Mouse (Mus musculus) 3T3-L1 (cell line): ENCODE data around the gene Hibadh.
"Not testable (repeated sequence)": the region's sequence is repeated elsewhere in the genome, so short reads cannot be mapped to it uniquely, and the experiment has no call there.

Experiments used
- DNase-seq: peaks from one replicate; pipeline ENCODE4 v3.0.0-alpha.2; 2015; ENCODE audit warnings: low read depth, low spot score

Hibadh gene

GRCm38 (mm10) chr6:52640224-52640712 is at the start of gene Hibadh:
Gene Hibadh, minus strand, starts transcription at chr6:52640389.
- peak; percentile 97 for DNase-seq

GRCm38 (mm10) chr6:52686901-52687500 is 46.8 kb upstream of the Hibadh start:
- no peak for DNase-seq

GRCm38 (mm10) chr6:52682607-52683006 is 42.4 kb upstream of the Hibadh start:
- no peak for DNase-seq

- DNase-seq, result no peak
Measured at GRCm38 (mm10) chr6:52681847-52682485, 41.8 kb upstream of the Hibadh start.

GRCm38 (mm10) chr6:52680458-52681032 is 40.4 kb upstream of the Hibadh start:
- no peak for DNase-seq

GRCm38 (mm10) chr6:52679565-52679964 is 39.4 kb upstream of the Hibadh start:
- DNase-seq, result no peak

GRCm38 (mm10) chr6:52677534-52677933 is 37.3 kb upstream of the Hibadh start:
- not testable (repeated sequence) for DNase-seq

- peak; percentile 47 for DNase-seq
Measured at GRCm38 (mm10) chr6:52675222-52675921, 35.2 kb upstream of the Hibadh start.

GRCm38 (mm10) chr6:52674541-52674940 is 34.4 kb upstream of the Hibadh start:
- DNase-seq, result no peak

- DNase-seq, result no peak
Measured at GRCm38 (mm10) chr6:52673706-52674105, 33.5 kb upstream of the Hibadh start.

- DNase-seq, result no peak
Measured at GRCm38 (mm10) chr6:52672539-52672938, 32.4 kb upstream of the Hibadh start.

GRCm38 (mm10) chr6:52671791-52672190 is 31.6 kb upstream of the Hibadh start:
- DNase-seq, result no peak

GRCm38 (mm10) chr6:52669878-52670277 is 29.7 kb upstream of the Hibadh start:
- not testable (repeated sequence) for DNase-seq

- DNase-seq, result no peak
Measured at GRCm38 (mm10) chr6:52667641-52668040, 27.5 kb upstream of the Hibadh start.

GRCm38 (mm10) chr6:52663021-52663420 is 22.8 kb upstream of the Hibadh start:
- no peak for DNase-seq

GRCm38 (mm10) chr6:52655266-52655665 is 15.1 kb upstream of the Hibadh start:
- DNase-seq, result no peak

GRCm38 (mm10) chr6:52648806-52649205 is 8.6 kb upstream of the Hibadh start:
- no peak for DNase-seq

- no peak for DNase-seq
Measured at GRCm38 (mm10) chr6:52648031-52648430, 7.8 kb upstream of the Hibadh start.

GRCm38 (mm10) chr6:52645926-52646325 is 5.7 kb upstream of the Hibadh start:
- DNase-seq, result no peak

GRCm38 (mm10) chr6:52642152-52642551 is 2.0 kb upstream of the Hibadh start:
- DNase-seq, result no peak

GRCm38 (mm10) chr6:52641076-52641475 is 887 bp upstream of the Hibadh start:
- no peak for DNase-seq

- DNase-seq, result peak; percentile 44
Measured at GRCm38 (mm10) chr6:52639546-52640223, 504 bp downstream of the Hibadh start.
